8 mouse cellular contexts compared by ENCODE assay signal in genomic region chr3:99140940-99141854, GRCm38 (mm10). TPM values are rescaled to one million over a fixed set of nuclear protein-coding genes. Genes with fewer than 3 reads are reported as not detected.
DNase-seq lines count a peak whose midpoint lies in the region; ATAC-seq and TF ChIP-seq lines count a peak whose summit lies in the region.

Gene Wars2 (plus strand): TSS chr3:99141068.

- no peaks in the 10 kb centered on the region; the same call in 1 of the 2 replicates for H3K79me2 ChIP-seq in MEL (ENCODE audit: control insufficient read depth, insufficient read depth, low read length, poor library complexity)

- TF ChIP-seq CTCF in MEL (IDR thresholded peaks at IDR 0.05 in 2 of 3, conservative IDR thresholded peaks at IDR 0.05 in 1 of 3; ENCODE audit: control insufficient read depth in 1 of 3, insufficient read depth in 1 of 3, low read depth in 2 of 3, low read length in 3 of 3, poor library complexity in 1 of 3, severe bottlenecking in 1 of 3): no peak
- TF ChIP-seq CTCF in cerebellum, adult 2 months (IDR thresholded peaks at IDR 0.05; ENCODE audit: borderline replicate concordance, insufficient read depth, low read depth, low read length): no peak
- peak; percentile 50 for TF ChIP-seq CTCF in forebrain, postnatal 0 days (IDR thresholded peaks at IDR 0.05; ENCODE audit: low read depth)

- peak within 1 kb of the TSS; percentile 70 to 86 for H3K4me3 ChIP-seq in MEL (ENCODE audit: control insufficient read depth in 1 of 2, insufficient read depth in 1 of 2, low read depth in 2 of 2, low read length in 2 of 2)
- peak within 1 kb of the TSS; percentile 71 for H3K4me3 ChIP-seq in cerebellum, adult 2 months (replicated peaks; ENCODE audit: insufficient read depth, low read depth, low read length)
- H3K4me3 ChIP-seq in forebrain, postnatal 0 days (ENCODE audit: low read depth, low read length): peak within 1 kb of the TSS; percentile 59
- H3K4me3 ChIP-seq in lung, embryonic 15.5 days: peak within 1 kb of the TSS; percentile 67

- DNase-seq in MEL (ENCODE audit: low read depth, low spot score): peak; percentile 94
- DNase-seq in cerebellum, adult 2 months: peak; percentile 93 to 95
- peak; percentile 96 for DNase-seq in forebrain, postnatal 0 days
- DNase-seq in heart, postnatal 4 days: peak; percentile 95
- peak; percentile 92 to 96 for DNase-seq in layer of hippocampus, adult 8-10 months (ENCODE audit: low spot score in 2 of 2)
- peak; percentile 88 for DNase-seq in ovary, adult 18-20 months (ENCODE audit: low spot score)
- peak; percentile 94 for DNase-seq in thymus, postnatal 0 days (ENCODE audit: low spot score)

- TF ChIP-seq EP300 in MEL (IDR thresholded peaks at IDR 0.05; ENCODE audit: low read depth in 1 of 2, low read length in 2 of 2): 0 out of 4 replicates have a peak, but pooled peaks of 1 of the 2 experiments have one; percentile 9

- no peak for TF ChIP-seq RAD21 in MEL (IDR thresholded peaks at IDR 0.05; ENCODE audit: low read depth, low read length)

- H3K9me3 ChIP-seq in MEL (replicated peaks; ENCODE audit: insufficient read depth, low read length): no peaks in the 10 kb centered on the region
- no peaks in the 10 kb centered on the region for H3K9me3 ChIP-seq in forebrain, postnatal 0 days (ENCODE audit: low read length)
- H3K9me3 ChIP-seq in lung, embryonic 15.5 days: no peaks in the 10 kb centered on the region

- under 1% methylated on average over 57 of the region's 57 CpGs for WGBS in cerebellum, adult 2 months
- under 1% methylated on average over 57 of the region's 57 CpGs for WGBS in forebrain, postnatal 0 days
- 1% methylated on average over 57 of the region's 57 CpGs for WGBS in lung, embryonic 15.5 days

- H3K36me3 ChIP-seq in MEL (ENCODE audit: control insufficient read depth in 1 of 2, insufficient read depth in 2 of 2, low read length in 2 of 2): peaks cover 0 to 8% of the 10 kb centered on the region in 2 experiments; a peak in 2 of 4 replicates
- H3K36me3 ChIP-seq in forebrain, postnatal 0 days (ENCODE audit: insufficient read depth): no peaks in the 10 kb centered on the region
- no peaks in the 10 kb centered on the region for H3K36me3 ChIP-seq in lung, embryonic 15.5 days

- H3K27ac ChIP-seq in MEL (ENCODE audit: control insufficient read depth, low read depth, low read length): peak within 1 kb of the TSS; percentile 86
- peak within 1 kb of the TSS; percentile 32; the same call in 1 of the 2 replicates for H3K27ac ChIP-seq in cerebellum, adult 2 months (ENCODE audit: insufficient read depth, low read length)
- peak within 1 kb of the TSS; percentile 96 for H3K27ac ChIP-seq in forebrain, postnatal 0 days (ENCODE audit: low read depth, low read length)
- peak within 1 kb of the TSS; percentile 95 for H3K27ac ChIP-seq in lung, embryonic 15.5 days

- H3K4me1 ChIP-seq in MEL (ENCODE audit: control insufficient read depth in 1 of 2, insufficient read depth in 2 of 2, low read length in 2 of 2): peaks cover 4% of the 10 kb centered on the region in 2 experiments; a peak in 3 of 4 replicates
- H3K4me1 ChIP-seq in cerebellum, adult 2 months (ENCODE audit: control insufficient read depth, insufficient read depth, low read length): no peaks in the 10 kb centered on the region
- H3K4me1 ChIP-seq in forebrain, postnatal 0 days (ENCODE audit: insufficient read depth): peaks cover 4% of the 10 kb centered on the region
- peaks cover 9% of the 10 kb centered on the region for H3K4me1 ChIP-seq in lung, embryonic 15.5 days

- peak within 1 kb of the TSS; percentile 79 for H3K9ac ChIP-seq in MEL (ENCODE audit: control insufficient read depth, low read depth, low read length, poor library complexity, severe bottlenecking)
- peak within 1 kb of the TSS; percentile 81 for H3K9ac ChIP-seq in forebrain, postnatal 0 days
- H3K9ac ChIP-seq in lung, embryonic 15.5 days: peak within 1 kb of the TSS; percentile 73

- peak within 1 kb of the TSS; percentile 63 for H3K4me2 ChIP-seq in forebrain, postnatal 0 days (ENCODE audit: low read depth)
- peak within 1 kb of the TSS; percentile 85 for H3K4me2 ChIP-seq in lung, embryonic 15.5 days

- TF ChIP-seq POLR2A in MEL (IDR thresholded peaks at IDR 0.05; ENCODE audit: control insufficient read depth in 1 of 2, insufficient read depth in 1 of 2, low read depth in 1 of 2, low read length in 2 of 2, poor library complexity in 1 of 2): peak in 1 of 2 experiments; percentile 73; a peak in 2 of 4 replicates
- TF ChIP-seq POLR2A in cerebellum, adult 2 months (IDR thresholded peaks at IDR 0.05; ENCODE audit: borderline replicate concordance, insufficient read depth, low read length): peak; percentile 63; the same call in 1 of the 2 replicates

- H3K27me3 ChIP-seq in MEL (ENCODE audit: control insufficient read depth in 1 of 2, insufficient read depth in 2 of 2, low read length in 2 of 2): no peaks in the 10 kb centered on the region
- no peaks in the 10 kb centered on the region for H3K27me3 ChIP-seq in cerebellum, adult 2 months (ENCODE audit: control insufficient read depth, insufficient read depth, low read length)
- H3K27me3 ChIP-seq in forebrain, postnatal 0 days (ENCODE audit: insufficient read depth, low read length): no peaks in the 10 kb centered on the region
- no peaks in the 10 kb centered on the region for H3K27me3 ChIP-seq in lung, embryonic 15.5 days

- peak; percentile 99 for ATAC-seq in forebrain, postnatal 0 days
- ATAC-seq in lung, embryonic 15.5 days (ENCODE audit: borderline replicate concordance, extremely low read depth, low FRiP score, low TSS enrichment): peak; percentile 100

TF ChIP-seq in MEL, 35 proteins besides CTCF, POLR2A, EP300 and RAD21:
- no peak for TF ChIP-seq ZKSCAN1 (IDR thresholded peaks at IDR 0.05; ENCODE audit: low read depth, low read length)
- TF ChIP-seq MAX (IDR thresholded peaks at IDR 0.05; ENCODE audit: low read length): peak; percentile 97
- TF ChIP-seq POLR2AphosphoS2 (IDR thresholded peaks at IDR 0.05; ENCODE audit: low read length): 0 out of 2 replicates have a peak, but pooled peaks have one; percentile 28
- no peak for TF ChIP-seq CHD2 (IDR thresholded peaks at IDR 0.05; ENCODE audit: low read length)
- TF ChIP-seq ZMIZ1 (IDR thresholded peaks at IDR 0.05; ENCODE audit: low read depth, low read length): 0 out of 2 replicates have a peak, but pooled peaks have one; percentile 57
- TF ChIP-seq MEF2A (IDR thresholded peaks at IDR 0.05; ENCODE audit: extremely low read depth, insufficient replicate concordance, low read depth, low read length, poor library complexity, severe bottlenecking): no peak
- TF ChIP-seq MXI1 (IDR thresholded peaks at IDR 0.05; ENCODE audit: low read depth, low read length): peak; percentile 100
- 0 out of 2 replicates have a peak, but pooled peaks have one; percentile 64 for TF ChIP-seq CHD1 (IDR thresholded peaks at IDR 0.05; ENCODE audit: low read depth, low read length)
- TF ChIP-seq MAZ (IDR thresholded peaks at IDR 0.05; ENCODE audit: low read depth, low read length): peak; percentile 39; the same call in 1 of the 2 replicates
- TF ChIP-seq POLR2AphosphoS5 (IDR thresholded peaks at IDR 0.05; ENCODE audit: borderline replicate concordance, low read depth, low read length): no peak
- peak; percentile 72 for TF ChIP-seq NELFE (IDR thresholded peaks at IDR 0.05; ENCODE audit: low read depth, low read length)
- TF ChIP-seq HCFC1 (IDR thresholded peaks at IDR 0.05; ENCODE audit: low read depth, low read length): peak; percentile 76
- peak; percentile 86 for TF ChIP-seq USF1 (IDR thresholded peaks at IDR 0.05; ENCODE audit: low read depth, low read length)
- peak; percentile 41 for TF ChIP-seq TCF12 (IDR thresholded peaks at IDR 0.05; ENCODE audit: low read depth, low read length)
- peak; percentile 31; the same call in 1 of the 2 replicates for TF ChIP-seq ETS1 (IDR thresholded peaks at IDR 0.05; ENCODE audit: low read depth, low read length)
- TF ChIP-seq RCOR1 (IDR thresholded peaks at IDR 0.05; ENCODE audit: low read depth, low read length): peak; percentile 15; the same call in 1 of the 2 replicates
- TF ChIP-seq NRF1 (IDR thresholded peaks at IDR 0.05; ENCODE audit: insufficient read depth, low read depth, low read length, poor library complexity, severe bottlenecking): peak; percentile 85
- TF ChIP-seq BHLHE40 (IDR thresholded peaks at IDR 0.05; ENCODE audit: borderline replicate concordance, low read depth, low read length): 0 out of 2 replicates have a peak, but pooled peaks have one; percentile 15
- TF ChIP-seq TBP (IDR thresholded peaks at IDR 0.05; ENCODE audit: low read depth, low read length): peak; percentile 44; the same call in 1 of the 2 replicates
- peak; percentile 97 for TF ChIP-seq MYC (IDR thresholded peaks at IDR 0.05; ENCODE audit: low read depth, low read length)
- TF ChIP-seq TAL1 (IDR thresholded peaks at IDR 0.05; ENCODE audit: low read length): no peak
- peak; percentile 48; the same call in 1 of the 2 replicates for TF ChIP-seq KAT2A (conservative IDR thresholded peaks at IDR 0.05; ENCODE audit: low read depth, low read length)
- TF ChIP-seq USF2 (IDR thresholded peaks at IDR 0.05; ENCODE audit: borderline replicate concordance in 1 of 2, insufficient read depth in 1 of 2, low read depth in 1 of 2, low read length in 2 of 2): no peak
- peak; percentile 51; the same call in 1 of the 2 replicates for TF ChIP-seq ELF1 (IDR thresholded peaks at IDR 0.05; ENCODE audit: low read depth, low read length)
- peak; percentile 99 for TF ChIP-seq SIN3A (IDR thresholded peaks at IDR 0.05; ENCODE audit: low read length)
- peak; percentile 15; the same call in 1 of the 2 replicates for TF ChIP-seq GATA1 (IDR thresholded peaks at IDR 0.05; ENCODE audit: low read depth, low read length)

RNA-seq across cellular contexts. Expression of gene Wars2, which starts in this region (rescaled TPM):
- 7.6 and 8.8 TPM in 2 replicates for total RNA-seq in MEL (2012; rRNA removed)
- 10 to 100 TPM in 1 of 2 experiments, not detected in 1; 11.4 TPM for polyA plus RNA-seq in MEL (2012; ENCODE audit: insufficient read depth in 1 of 2, insufficient read length in 2 of 2, low read depth in 1 of 2, low replicate concordance in 2 of 2, missing spikeins in 1 of 2)
- 4.4 and 4.9 TPM in 2 replicates for polyA plus RNA-seq in cerebellum, adult 2 months (2012; rRNA removed)
- 8.4 and 9.5 TPM in 2 replicates for total RNA-seq in forebrain, postnatal 0 days (2014; rRNA removed)
- 2.8 and 4.0 TPM in 2 replicates for polyA plus RNA-seq in forebrain, postnatal 0 days (2015; fragmentation: Nextera tagmentation; extraction: Ambion mirVana)
- 10 to 100 TPM in 1 of 2 experiments, 1 to 10 TPM in 1; 7.3 to 10.8 TPM for total RNA-seq in heart, postnatal 4 days (2021)
- 1 to 10 TPM; 7.8 to 8.5 (median 8.0) TPM for total RNA-seq in layer of hippocampus, adult 8-10 months (2022)
- polyA plus RNA-seq in lung, embryonic 15.5 days (2015; fragmentation: Nextera tagmentation; extraction: Ambion mirVana): 7.6 and 8.0 TPM in 2 replicates
- polyA plus RNA-seq in thymus, postnatal 0 days (2015; fragmentation: Nextera tagmentation; extraction: Ambion mirVana): 4.3 and 4.7 TPM in 2 replicates

Comparison
In these comparisons a context has a peak if more than half of its experiments do, and no peak if none do; other contexts are left out.
1. Peak in every context shown above with its lines: DNase-seq, ATAC-seq, H3K4me3 ChIP-seq and H3K27ac ChIP-seq.
2. H3K27ac ChIP-seq: peak in every context shown above with its lines; median percentile 96 in forebrain, postnatal 0 days; 95 in lung, embryonic 15.5 days; 86 in MEL; 32 in cerebellum, adult 2 months.